In the genomic region with DNA sequence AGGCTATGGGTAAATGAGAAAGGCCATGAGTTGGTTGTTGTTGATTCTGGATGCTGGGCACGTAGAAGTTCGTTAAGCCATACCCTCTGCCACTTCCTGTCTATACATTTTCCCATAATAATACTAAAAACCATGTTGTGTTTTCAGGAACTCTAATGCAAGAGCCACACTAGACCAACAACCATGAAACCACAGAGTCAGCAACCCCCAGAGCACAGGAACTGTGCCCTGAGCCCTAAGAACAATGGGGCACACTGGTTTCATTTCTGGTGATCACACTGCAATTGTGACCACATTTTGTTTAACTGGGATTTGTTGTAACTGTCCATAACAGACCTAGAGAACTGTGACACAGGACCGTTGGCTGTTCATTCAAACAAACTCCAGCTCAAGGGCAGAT, we compare ENCODE assay signal across 15 mouse cellular contexts. TPM values are rescaled to one million over a fixed set of nuclear protein-coding genes. Genes with fewer than 3 reads are reported as not detected.
A peak's percentile ranks its signal among the peaks of the same experiment; 100 is the strongest.
DNase-seq lines count a peak whose midpoint lies in the region; ATAC-seq lines count a peak whose summit lies in the region.
"Had no signal": no experiment of that assay in that cellular context is flagged by ENCODE, and none has a peak within 500 bp of the region (broad histone marks: within the 10 kb centered on the region; RNA-seq: fewer than 3 reads in every experiment).

No protein-coding gene starts in this region.

- peak overlapping the region; percentile 53; the same call in 1 of the 2 replicates for H3K27ac ChIP-seq in limb, embryonic 12.5 days
- H3K27ac ChIP-seq in limb, embryonic 10.5 days = no peak overlapping the region
- H3K27ac ChIP-seq in liver, embryonic 15.5 days (replicated peaks) = peak overlapping the region; percentile 15; the same call in 1 of the 2 replicates
- H3K27ac ChIP-seq: neural tube, embryonic 13.5 days had no signal

- no peak overlapping the region for H3K4me2 ChIP-seq in limb, embryonic 12.5 days
- no peak overlapping the region for H3K4me2 ChIP-seq in liver, embryonic 15.5 days
- H3K4me2 ChIP-seq: neural tube, embryonic 13.5 days had no signal

- H3K9ac ChIP-seq in limb, embryonic 12.5 days (replicated peaks) = no peak overlapping the region
- no peak overlapping the region for H3K9ac ChIP-seq in liver, embryonic 15.5 days
- H3K9ac ChIP-seq: forebrain, postnatal 0 days; neural tube, embryonic 13.5 days had no signal

- no peak for ATAC-seq in limb, embryonic 12.5 days (ENCODE audit: insufficient number of reproducible peaks, insufficient read depth, low FRiP score, low TSS enrichment, low read depth)
- no peak for ATAC-seq in liver, embryonic 15.5 days (ENCODE audit: insufficient read depth)
- ATAC-seq: forebrain, postnatal 0 days; hindbrain, embryonic 16.5 days had no signal

- no peaks in the 10 kb centered on the region for H3K36me3 ChIP-seq in limb, embryonic 12.5 days
- no peaks in the 10 kb centered on the region for H3K36me3 ChIP-seq in limb, embryonic 10.5 days
- no peaks in the 10 kb centered on the region for H3K36me3 ChIP-seq in liver, embryonic 15.5 days (replicated peaks)
- H3K36me3 ChIP-seq: neural tube, embryonic 13.5 days had no signal

- peaks cover 33% of the 10 kb centered on the region for H3K4me1 ChIP-seq in limb, embryonic 12.5 days (replicated peaks)
- peaks cover 7% of the 10 kb centered on the region for H3K4me1 ChIP-seq in limb, embryonic 10.5 days
- H3K4me1 ChIP-seq in liver, embryonic 15.5 days (replicated peaks) = peaks cover 10% of the 10 kb centered on the region; the same call in 1 of the 2 replicates
- H3K4me1 ChIP-seq: neural tube, embryonic 13.5 days had no signal

- H3K9me3 ChIP-seq in limb, embryonic 12.5 days = no peaks in the 10 kb centered on the region
- no peaks in the 10 kb centered on the region for H3K9me3 ChIP-seq in limb, embryonic 10.5 days (replicated peaks)
- no peaks in the 10 kb centered on the region for H3K9me3 ChIP-seq in liver, embryonic 15.5 days (replicated peaks)
- H3K9me3 ChIP-seq: neural tube, embryonic 13.5 days had no signal

- DNase-seq in limb, embryonic 10.5 days (ENCODE audit: low spot score) = no peak
- DNase-seq in thymus, postnatal 0 days (ENCODE audit: low spot score) = peak; percentile 20
- DNase-seq in thymus, postnatal 25 days = no peak
- DNase-seq in cerebellum, adult 11-12 months = no peak
- no peak for DNase-seq in spleen, postnatal 10 days (ENCODE audit: low spot score in 2 of 2)
- DNase-seq in embryo, embryonic 10 days (ENCODE audit: low spot score) = no peak
- DNase-seq: cerebellum, adult 2 months; forebrain, postnatal 0 days; kidney, adult 18-20 months; kidney, postnatal 4 days; thymus, postnatal 36 days had no signal

- H3K4me3 ChIP-seq in limb, embryonic 12.5 days (replicated peaks) = no peak overlapping the region
- no peak overlapping the region for H3K4me3 ChIP-seq in limb, embryonic 10.5 days
- H3K4me3 ChIP-seq in liver, embryonic 15.5 days (replicated peaks) = no peak overlapping the region
- H3K4me3 ChIP-seq: neural tube, embryonic 13.5 days had no signal

- WGBS in limb, embryonic 12.5 days = 74% methylated on average over 3 of the region's 3 CpGs
- WGBS in limb, embryonic 10.5 days = 92% methylated on average over 3 of the region's 3 CpGs
- 27% methylated on average over 3 of the region's 3 CpGs for WGBS in liver, embryonic 15.5 days (ENCODE audit: insufficient replicate concordance)

- no peaks in the 10 kb centered on the region for H3K27me3 ChIP-seq in limb, embryonic 12.5 days
- H3K27me3 ChIP-seq in limb, embryonic 10.5 days (ENCODE audit: low read depth, poor library complexity, severe bottlenecking) = no peaks in the 10 kb centered on the region
- no peaks in the 10 kb centered on the region for H3K27me3 ChIP-seq in liver, embryonic 15.5 days
- H3K27me3 ChIP-seq: neural tube, embryonic 13.5 days had no signal

RNA-seq across cellular contexts. Expression of a gene that starts 12.1 kb away (rescaled TPM):
- 200 and 207 TPM in 2 replicates for polyA plus RNA-seq in limb, embryonic 12.5 days (2016; fragmentation: Nextera tagmentation; extraction: Ambion mirVana)
- 107 and 122 TPM in 2 replicates for polyA plus RNA-seq in limb, embryonic 10.5 days (2016; fragmentation: Nextera tagmentation; extraction: Ambion mirVana)
- 60.5 and 69.4 TPM in 2 replicates for polyA plus RNA-seq in thymus, postnatal 0 days (2015; fragmentation: Nextera tagmentation; extraction: Ambion mirVana)
- polyA plus RNA-seq in liver, embryonic 15.5 days (2015; fragmentation: Nextera tagmentation; extraction: Ambion mirVana) = 14.6 and 15.6 TPM in 2 replicates
